Mouse (Mus musculus) adrenal gland, postnatal 14 days (tissue): ENCODE data around the gene Mapkapk5. TPM values are rescaled to one million over a fixed set of nuclear protein-coding genes. Genes with fewer than 3 reads are reported as not detected.
A peak's percentile ranks its signal among the peaks of the same experiment; 100 is the strongest.
"Not testable (repeated sequence)": the region's sequence is repeated elsewhere in the genome, so short reads cannot be mapped to it uniquely, and the experiment has no call there.

Experiments used
- DNase-seq: peaks from one replicate; pipeline ENCODE4 v3.0.0; 2021; ENCODE audit warnings: mixed read lengths
- total RNA-seq: library from RNA; stranded (reverse); gene quantifications from 2 replicates; pipeline ENCODE4 v1.2.3, GENCODE M21; 2021

The Mapkapk5 gene
- total RNA-seq, 1 experiment from 2014 or later, result 96.4 TPM

DNA sequence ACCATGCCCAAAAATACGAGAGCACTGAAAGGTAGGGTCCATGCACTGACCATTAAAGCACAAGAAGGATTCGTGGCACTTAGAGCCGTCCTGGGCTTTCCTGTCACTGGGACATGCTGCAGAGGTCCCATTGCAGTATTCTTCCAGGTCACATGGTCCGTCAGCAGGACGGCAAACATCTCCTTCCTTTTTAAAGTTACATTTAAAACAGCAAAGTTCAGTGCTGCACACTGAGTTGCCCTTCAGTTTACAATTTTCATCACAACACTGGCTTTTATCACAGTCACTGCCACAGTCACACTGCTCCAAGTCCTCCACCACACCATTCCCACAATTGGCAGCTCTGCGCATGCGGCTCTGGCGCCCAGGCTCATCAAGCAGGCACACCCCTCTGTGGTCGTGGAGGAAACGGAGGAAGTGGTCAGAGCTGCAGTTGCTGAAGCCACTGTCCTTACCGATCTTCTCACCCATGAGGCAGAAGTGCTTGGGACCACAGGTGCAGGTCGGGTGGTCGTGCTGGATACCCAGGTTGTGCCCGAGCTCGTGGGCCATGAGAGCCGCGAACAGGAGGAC is 44.2 kb downstream of the Mapkapk5 start:
- not testable (repeated sequence) for DNase-seq

GRCm38 (mm10) chr5:121500719-121501118 is 45.0 kb downstream of the Mapkapk5 start:
- no peak for DNase-seq

DNA sequence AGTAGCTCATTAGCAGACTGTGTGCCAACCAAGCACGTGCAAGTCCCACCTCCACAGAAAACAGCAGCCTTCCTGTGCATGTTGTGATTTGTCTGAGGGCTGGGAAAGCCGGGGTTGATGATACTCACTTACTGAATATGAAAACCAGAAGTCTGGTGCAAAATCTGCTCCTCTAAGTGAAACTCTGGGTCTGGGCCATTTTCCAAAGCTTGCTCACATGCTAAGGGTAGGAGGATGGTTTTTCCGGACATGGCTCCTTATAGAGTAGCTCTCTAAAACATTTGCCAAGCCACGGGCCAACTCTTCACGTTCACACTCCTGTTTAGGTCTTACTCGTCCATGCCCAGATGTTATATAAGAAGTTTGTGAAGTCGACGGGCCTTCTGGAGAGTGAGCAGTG is 52.4 kb downstream of the Mapkapk5 start:
- no peak for DNase-seq

DNA sequence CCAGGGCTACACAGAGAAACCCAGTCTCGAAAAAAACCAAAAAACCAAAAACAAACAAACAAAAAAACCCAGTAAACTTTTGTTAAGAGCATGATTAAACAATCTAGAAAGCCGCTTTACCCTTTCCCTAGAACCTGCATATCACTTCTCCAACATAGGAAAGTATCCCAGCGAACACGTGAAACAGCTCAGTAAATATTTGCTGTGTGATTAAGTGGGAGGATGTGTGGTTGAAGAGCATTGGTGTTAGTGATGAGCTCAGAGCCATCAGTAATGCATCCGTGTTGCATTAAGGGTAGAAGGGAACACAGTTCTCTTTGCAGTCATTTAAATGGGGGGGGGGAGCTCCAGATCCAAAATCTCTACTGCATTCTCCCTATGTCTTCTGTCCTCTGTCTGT is 60.9 kb downstream of the Mapkapk5 start:
- no peak for DNase-seq

GRCm38 (mm10) chr5:121477680-121478079 is 68.0 kb downstream of the Mapkapk5 start:
- peak; percentile 42 for DNase-seq

DNA sequence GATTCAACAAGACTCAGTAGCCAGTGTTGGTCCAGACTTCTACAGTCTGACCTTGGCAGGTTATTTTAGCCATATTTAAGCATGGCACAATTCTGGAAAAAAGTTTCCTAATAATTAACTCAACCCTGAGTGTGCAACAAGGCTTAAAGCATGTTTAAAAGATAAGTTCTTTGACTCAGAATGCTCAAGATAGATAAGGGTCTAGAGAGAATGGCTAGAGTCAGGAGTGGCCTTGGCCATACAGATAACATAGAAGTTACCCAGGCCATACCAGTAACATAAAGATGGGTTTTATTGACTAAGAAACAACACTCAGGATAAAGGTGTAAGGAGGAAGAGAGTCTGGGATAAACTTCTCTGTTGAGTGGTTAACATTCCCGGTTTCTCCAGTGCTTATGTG is 69.7 kb downstream of the Mapkapk5 start:
- DNase-seq, result no peak

Other genes with a start within 250 kb of the Mapkapk5 start
- gene Trafd1, start 160.3 kb downstream of the Mapkapk5 start, total RNA-seq, result 38.1 and 52.2 TPM in 2 replicates
- 34.7 and 36.3 TPM in 2 replicates for gene Naa25, start 148.0 kb downstream of the Mapkapk5 start, total RNA-seq
- 1.5 and 2.1 TPM in 2 replicates for gene Tmem116, start 94.0 kb downstream of the Mapkapk5 start, total RNA-seq
- gene Erp29, start 93.4 kb downstream of the Mapkapk5 start, total RNA-seq, result 110 and 116 TPM in 2 replicates
- gene Adam1b, start 42.5 kb downstream of the Mapkapk5 start, total RNA-seq, result not detected in 2 replicates
- 5.7 and 5.8 TPM in 2 replicates for gene Adam1a, start 423 bp downstream of the Mapkapk5 start, total RNA-seq
- not detected in 2 replicates for gene Gm42878, start 423 bp downstream of the Mapkapk5 start, total RNA-seq
- 1,038 and 1,196 TPM in 2 replicates for gene Aldh2, start 47.9 kb upstream of the Mapkapk5 start, total RNA-seq
- gene Acad12, start 73.0 kb upstream of the Mapkapk5 start, total RNA-seq, result 25.1 and 29.1 TPM in 2 replicates
- 36.5 and 41.1 TPM in 2 replicates for gene Acad10, start 114.6 kb upstream of the Mapkapk5 start, total RNA-seq
- gene Brap, start 114.7 kb upstream of the Mapkapk5 start, total RNA-seq, result 55.0 and 57.1 TPM in 2 replicates
- 170 and 187 TPM in 2 replicates for gene Atxn2, start 165.4 kb upstream of the Mapkapk5 start, total RNA-seq